Mouse (Mus musculus): Measurements from ENCODE around the gene Mtus2.

- TF ChIP-seq CTCF (IDR thresholded peaks at IDR 0.05) (no peak), EP300 (IDR thresholded peaks at IDR 0.05) (no peak)
Observed at GRCm38 (mm10) chr5:148355822-148356221, 398.7 kb downstream of the Mtus2 start.
